Mouse (Mus musculus): Measurements from ENCODE around the gene Guk1. TPM values are rescaled to one million over a fixed set of nuclear protein-coding genes. Genes with fewer than 3 reads are reported as not detected.

Gene Guk1
- total and polyA plus RNA-seq, 2 experiments from 2014 or later: 124 to 271 TPM

GRCm38 (mm10) chr11:59201216-59202002, 9.4 kb upstream of the Guk1 start:
- Histone ChIP-seq H3K27me3 (ENCODE audit: insufficient read depth, low read length) (no peaks in the 10 kb centered on the region), H3K9ac (replicated peaks; ENCODE audit: low read length) (peak overlapping the region; percentile 86), H3K27ac (peak overlapping the region; percentile 46; the same call in 1 of the 2 replicates), H3K4me1 (ENCODE audit: insufficient read depth, low read length) (peaks cover 9% of the 10 kb centered on the region; the same call in 1 of the 2 replicates), H3K4me3 (ENCODE audit: low read length) (peak overlapping the region; percentile 63), H3K36me3 (ENCODE audit: insufficient read depth, low read length) (peaks cover 16% of the 10 kb centered on the region; the same call in 1 of the 2 replicates), H3K4me2 (ENCODE audit: low read depth, low read length) (peak overlapping the region; percentile 96), H3K9me3 (ENCODE audit: low read length) (no peaks in the 10 kb centered on the region)
- whole genome bisulfite sequencing: 36% methylated on average over 16 of the region's 16 CpGs
- no peak for DNase-seq (ENCODE audit: low spot score)
- TF ChIP-seq CTCF (IDR thresholded peaks at IDR 0.05; ENCODE audit: low read depth): no peak
- ATAC-seq: no peak; the same call in 1 of the 2 replicates

GRCm38 (mm10) chr11:59196230-59196629, 4.2 kb upstream of the Guk1 start:
- H3K4me2 ChIP-seq (ENCODE audit: low read depth, low read length): no peak overlapping the region
- H3K27ac ChIP-seq: no peak overlapping the region
- no peak overlapping the region for H3K4me3 ChIP-seq (ENCODE audit: low read length)
- H3K36me3 ChIP-seq (ENCODE audit: insufficient read depth, low read length): no peaks in the 10 kb centered on the region
- no peak for DNase-seq (ENCODE audit: low spot score)
- H3K9ac ChIP-seq (replicated peaks; ENCODE audit: low read length): no peak overlapping the region
- H3K9me3 ChIP-seq (ENCODE audit: low read length): no peaks in the 10 kb centered on the region
- no peak for TF ChIP-seq CTCF (IDR thresholded peaks at IDR 0.05; ENCODE audit: low read depth)
- peaks cover 3% of the 10 kb centered on the region; the same call in 1 of the 2 replicates for H3K4me1 ChIP-seq (ENCODE audit: insufficient read depth, low read length)
- H3K27me3 ChIP-seq (ENCODE audit: insufficient read depth, low read length): no peaks in the 10 kb centered on the region
- no peak for ATAC-seq

- H3K4me1 ChIP-seq (ENCODE audit: insufficient read depth, low read length): peaks cover 4% of the 10 kb centered on the region; the same call in 1 of the 2 replicates
- peak; percentile 94 for DNase-seq (ENCODE audit: low spot score)
- TF ChIP-seq CTCF (IDR thresholded peaks at IDR 0.05; ENCODE audit: low read depth): 0 out of 2 replicates have a peak, but pooled peaks have one; percentile 8
- no peaks in the 10 kb centered on the region for H3K9me3 ChIP-seq (ENCODE audit: low read length)
- peak overlapping the region; percentile 69 for H3K9ac ChIP-seq (replicated peaks; ENCODE audit: low read length)
- whole genome bisulfite sequencing: under 1% methylated on average over 51 of the region's 59 CpGs
- peak; percentile 95 for ATAC-seq
- H3K4me2 ChIP-seq (ENCODE audit: low read depth, low read length): peak overlapping the region; percentile 76
- H3K27me3 ChIP-seq (ENCODE audit: insufficient read depth, low read length): no peaks in the 10 kb centered on the region
- H3K36me3 ChIP-seq (ENCODE audit: insufficient read depth, low read length): no peaks in the 10 kb centered on the region
- peak overlapping the region; percentile 93 for H3K27ac ChIP-seq
- H3K4me3 ChIP-seq (ENCODE audit: low read length): peak overlapping the region; percentile 74
Observed at GRCm38 (mm10) chr11:59191231-59192058, 567 bp downstream of the Guk1 start.

- Histone ChIP-seq H3K27me3 (ENCODE audit: insufficient read depth, low read length) (no peaks in the 10 kb centered on the region), H3K4me1 (ENCODE audit: insufficient read depth, low read length) (peaks cover 4% of the 10 kb centered on the region; the same call in 1 of the 2 replicates), H3K27ac (no peak overlapping the region), H3K4me2 (ENCODE audit: low read depth, low read length) (no peak overlapping the region), H3K36me3 (ENCODE audit: insufficient read depth, low read length) (peaks cover 22% of the 10 kb centered on the region), H3K9me3 (ENCODE audit: low read length) (no peaks in the 10 kb centered on the region), H3K9ac (replicated peaks; ENCODE audit: low read length) (no peak overlapping the region), H3K4me3 (ENCODE audit: low read length) (no peak overlapping the region)
- no peak for TF ChIP-seq CTCF (IDR thresholded peaks at IDR 0.05; ENCODE audit: low read depth)
- 86% methylated on average over 6 of the region's 6 CpGs for WGBS
- no peak for DNase-seq (ENCODE audit: low spot score)
- ATAC-seq: no peak
Observed at GRCm38 (mm10) chr11:59187706-59188105, 4.3 kb downstream of the Guk1 start.

- Histone ChIP-seq H3K9ac (replicated peaks; ENCODE audit: low read length) (no peak overlapping the region), H3K4me2 (ENCODE audit: low read depth, low read length) (no peak overlapping the region), H3K27me3 (ENCODE audit: insufficient read depth, low read length) (no peaks in the 10 kb centered on the region), H3K27ac (no peak overlapping the region), H3K9me3 (ENCODE audit: low read length) (no peaks in the 10 kb centered on the region), H3K36me3 (ENCODE audit: insufficient read depth, low read length) (peaks cover 22% of the 10 kb centered on the region), H3K4me3 (ENCODE audit: low read length) (no peak overlapping the region), H3K4me1 (ENCODE audit: insufficient read depth, low read length) (peaks cover 4% of the 10 kb centered on the region; the same call in 1 of the 2 replicates)
- WGBS: 86% methylated on average over 5 of the region's 5 CpGs
- no peak for DNase-seq (ENCODE audit: low spot score)
- TF ChIP-seq CTCF (IDR thresholded peaks at IDR 0.05; ENCODE audit: low read depth): no peak
- ATAC-seq: no peak
Observed at GRCm38 (mm10) chr11:59185490-59185889, 6.5 kb downstream of the Guk1 start.

- DNase-seq (ENCODE audit: low spot score): peak; percentile 77
- WGBS: 26% methylated on average over 3 of the region's 3 CpGs
- Histone ChIP-seq H3K27me3 (ENCODE audit: insufficient read depth, low read length) (no peaks in the 10 kb centered on the region), H3K9ac (replicated peaks; ENCODE audit: low read length) (no peak overlapping the region), H3K4me1 (ENCODE audit: insufficient read depth, low read length) (no peaks in the 10 kb centered on the region), H3K36me3 (ENCODE audit: insufficient read depth, low read length) (peaks cover 22% of the 10 kb centered on the region), H3K4me2 (ENCODE audit: low read depth, low read length) (no peak overlapping the region), H3K9me3 (ENCODE audit: low read length) (no peaks in the 10 kb centered on the region), H3K4me3 (ENCODE audit: low read length) (no peak overlapping the region), H3K27ac (no peak overlapping the region)
- TF ChIP-seq CTCF (IDR thresholded peaks at IDR 0.05; ENCODE audit: low read depth): peak; percentile 89
- peak; percentile 42; the same call in 1 of the 2 replicates for ATAC-seq
Observed at GRCm38 (mm10) chr11:59183821-59184220, 8.2 kb downstream of the Guk1 start.

Measured in hindbrain, postnatal 0 days (tissue).